Comparison of ENCODE assay signal across 17 mouse cellular contexts in the genomic region with DNA sequence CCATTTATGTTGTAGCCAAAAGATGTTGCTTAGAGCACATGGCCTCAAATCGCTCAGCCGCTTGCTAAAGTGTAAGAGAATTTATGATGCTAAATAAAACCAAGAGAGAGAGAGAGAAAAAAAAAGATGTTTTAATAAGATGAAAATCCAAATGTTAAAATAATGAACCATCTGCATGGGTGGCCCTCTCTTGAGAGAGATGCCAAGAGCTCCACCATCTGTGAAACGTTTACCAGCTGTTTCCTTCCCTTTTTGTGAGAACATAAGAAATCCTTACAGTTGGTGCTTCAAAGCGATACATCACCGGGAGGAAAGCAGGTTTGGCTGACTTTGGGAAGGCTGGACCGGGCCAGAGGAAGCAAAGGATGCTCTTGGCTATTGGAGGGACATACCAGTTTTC. TPM values are rescaled to one million over a fixed set of nuclear protein-coding genes. Genes with fewer than 3 reads are reported as not detected.
DNase-seq lines count a peak whose midpoint lies in the region; ATAC-seq and TF ChIP-seq lines count a peak whose summit lies in the region.
"Had no signal": no experiment of that assay in that cellular context is flagged by ENCODE, and none has a peak within 500 bp of the region (broad histone marks: within the 10 kb centered on the region; RNA-seq: fewer than 3 reads in every experiment).

No protein-coding gene starts in this region.

- no peaks in the 10 kb centered on the region for H3K27me3 ChIP-seq in midbrain, postnatal 0 days (ENCODE audit: insufficient read depth, low read length)
- no peaks in the 10 kb centered on the region for H3K27me3 ChIP-seq in midbrain, embryonic 16.5 days (ENCODE audit: control insufficient read depth, insufficient read depth, low read depth, low read length)
- no peaks in the 10 kb centered on the region for H3K27me3 ChIP-seq in thymus, adult 2 months (ENCODE audit: control insufficient read depth, insufficient read depth, low read length)
- H3K27me3 ChIP-seq in intestine, embryonic 15.5 days (replicated peaks): no peaks in the 10 kb centered on the region
- H3K27me3 ChIP-seq: limb, embryonic 15.5 days had no signal

- TF ChIP-seq POLR2A in thymus, adult 2 months (IDR thresholded peaks at IDR 0.05; ENCODE audit: control insufficient read depth, extremely low read depth, insufficient read depth, low read length, poor library complexity): no peak

- ATAC-seq in midbrain, postnatal 0 days (ENCODE audit: low FRiP score): no peak
- ATAC-seq in midbrain, embryonic 16.5 days: no peak
- ATAC-seq in intestine, embryonic 15.5 days: no peak

- no peak for TF ChIP-seq CTCF in midbrain, postnatal 0 days (IDR thresholded peaks at IDR 0.05)
- no peak for TF ChIP-seq CTCF in thymus, adult 2 months (IDR thresholded peaks at IDR 0.05; ENCODE audit: borderline replicate concordance, control insufficient read depth, extremely low read depth, insufficient read depth, low read length, poor library complexity)

- peaks cover 3% of the 10 kb centered on the region; the same call in 1 of the 2 replicates for H3K4me1 ChIP-seq in midbrain, postnatal 0 days (ENCODE audit: insufficient read depth, low read length)
- H3K4me1 ChIP-seq in midbrain, embryonic 16.5 days (ENCODE audit: control insufficient read depth, insufficient read depth, low read length): peaks cover 4% of the 10 kb centered on the region; the same call in 1 of the 2 replicates
- H3K4me1 ChIP-seq in thymus, adult 2 months (replicated peaks; ENCODE audit: control insufficient read depth, insufficient read depth, low read length): no peaks in the 10 kb centered on the region
- H3K4me1 ChIP-seq in intestine, embryonic 15.5 days (replicated peaks): 0 out of 2 replicates have a peak, but pooled peaks cover 3% of the 10 kb centered on the region
- H3K4me1 ChIP-seq: limb, embryonic 15.5 days had no signal

- no peak overlapping the region for H3K4me2 ChIP-seq in midbrain, postnatal 0 days (ENCODE audit: low read depth, low read length, poor library complexity, severe bottlenecking)
- H3K4me2 ChIP-seq in midbrain, embryonic 16.5 days (ENCODE audit: low read length): no peak overlapping the region
- H3K4me2 ChIP-seq in intestine, embryonic 15.5 days (replicated peaks): no peak overlapping the region
- H3K4me2 ChIP-seq: limb, embryonic 15.5 days had no signal

- no peak overlapping the region for H3K4me3 ChIP-seq in midbrain, postnatal 0 days (ENCODE audit: low read depth, low read length)
- no peak overlapping the region for H3K4me3 ChIP-seq in midbrain, embryonic 16.5 days (ENCODE audit: low read depth, low read length)
- no peak overlapping the region for H3K4me3 ChIP-seq in thymus, adult 2 months (ENCODE audit: control insufficient read depth, insufficient read depth, low read length)
- no peak overlapping the region for H3K4me3 ChIP-seq in intestine, embryonic 15.5 days (replicated peaks)
- H3K4me3 ChIP-seq: limb, embryonic 15.5 days; myocyte had no signal

- H3K9me3 ChIP-seq in midbrain, postnatal 0 days (ENCODE audit: low read length): no peaks in the 10 kb centered on the region
- H3K9me3 ChIP-seq in midbrain, embryonic 16.5 days (replicated peaks; ENCODE audit: control insufficient read depth, low read length, poor library complexity, severe bottlenecking): no peaks in the 10 kb centered on the region
- H3K9me3 ChIP-seq in intestine, embryonic 15.5 days: no peaks in the 10 kb centered on the region
- H3K9me3 ChIP-seq: limb, embryonic 15.5 days had no signal

- H3K27ac ChIP-seq in midbrain, postnatal 0 days (ENCODE audit: low read depth, low read length): no peak overlapping the region
- no peak overlapping the region for H3K27ac ChIP-seq in midbrain, embryonic 16.5 days (ENCODE audit: low read length)
- no peak overlapping the region for H3K27ac ChIP-seq in thymus, adult 2 months (ENCODE audit: control insufficient read depth, insufficient read depth, low read length)
- no peak overlapping the region for H3K27ac ChIP-seq in intestine, embryonic 15.5 days
- H3K27ac ChIP-seq: limb, embryonic 15.5 days; macrophage had no signal

- WGBS in midbrain, postnatal 0 days: 49% methylated on average over 6 of the region's 6 CpGs
- WGBS in midbrain, embryonic 16.5 days: 62% methylated on average over 6 of the region's 6 CpGs
- 14% methylated on average over 6 of the region's 6 CpGs for WGBS in thymus, adult 2 months
- WGBS in intestine, embryonic 15.5 days: 46% methylated on average over 6 of the region's 6 CpGs

- no peak overlapping the region for H3K9ac ChIP-seq in midbrain, postnatal 0 days (replicated peaks; ENCODE audit: low read length, poor library complexity, severe bottlenecking)
- no peak overlapping the region for H3K9ac ChIP-seq in midbrain, embryonic 16.5 days (ENCODE audit: low read depth, low read length)
- no peak overlapping the region for H3K9ac ChIP-seq in intestine, embryonic 15.5 days
- H3K9ac ChIP-seq: limb, embryonic 15.5 days had no signal

- DNase-seq in cerebellum, postnatal 10 days: peak; percentile 38 to 42
- no peak for DNase-seq in cerebellum, postnatal 25 days
- DNase-seq in midbrain, postnatal 0 days (ENCODE audit: low spot score): peak; percentile 51
- peak; percentile 60 for DNase-seq in left cerebral cortex, adult 11 months (ENCODE audit: low spot score)
- DNase-seq in right cerebral cortex, postnatal 36 days (ENCODE audit: low spot score in 2 of 2): peak; percentile 37 to 63
- DNase-seq in thymus, adult 2 months: no peak
- DNase-seq: cerebellum, postnatal 36 days had no signal

- no peaks in the 10 kb centered on the region for H3K36me3 ChIP-seq in midbrain, postnatal 0 days (ENCODE audit: insufficient read depth, low read length)
- no peaks in the 10 kb centered on the region for H3K36me3 ChIP-seq in midbrain, embryonic 16.5 days (ENCODE audit: control insufficient read depth, insufficient read depth, low read length)
- H3K36me3 ChIP-seq in thymus, adult 2 months (ENCODE audit: control insufficient read depth, insufficient read depth, low read length): no peaks in the 10 kb centered on the region
- no peaks in the 10 kb centered on the region for H3K36me3 ChIP-seq in intestine, embryonic 15.5 days
- H3K36me3 ChIP-seq: limb, embryonic 15.5 days had no signal

RNA-seq across cellular contexts. Expression of gene Gm11011, which starts 12.6 kb away (rescaled TPM):
- not detected in 2 replicates for total RNA-seq in midbrain, postnatal 0 days (2014; rRNA removed)
- not detected in 2 replicates for polyA plus RNA-seq in midbrain, postnatal 0 days (2015; fragmentation: Nextera tagmentation; extraction: Ambion mirVana)
- not detected in 2 replicates for polyA plus RNA-seq in midbrain, embryonic 16.5 days (2015; fragmentation: Nextera tagmentation; extraction: Ambion mirVana)
- polyA plus RNA-seq in thymus, adult 2 months (2012; rRNA removed): not detected in 2 replicates
- polyA plus RNA-seq in intestine, embryonic 15.5 days (2015; fragmentation: Nextera tagmentation; extraction: Ambion mirVana): not detected in 2 replicates
- total RNA-seq: adrenal gland, postnatal 4 days; gastrocnemius, postnatal 4 days; heart, postnatal 25 days had no signal
- polyA plus RNA-seq: kidney, embryonic 14.5 days; limb, embryonic 15.5 days; macrophage; myocyte; testis, adult 2 months had no signal

RNA-seq across cellular contexts. Expression of gene Tshz2, which starts 32.6 kb away (rescaled TPM):
- total RNA-seq in midbrain, postnatal 0 days (2014; rRNA removed): 37.2 and 40.8 TPM in 2 replicates
- 19.6 and 26.4 TPM in 2 replicates for polyA plus RNA-seq in midbrain, postnatal 0 days (2015; fragmentation: Nextera tagmentation; extraction: Ambion mirVana)
- polyA plus RNA-seq in midbrain, embryonic 16.5 days (2015; fragmentation: Nextera tagmentation; extraction: Ambion mirVana): 22.8 and 23.3 TPM in 2 replicates
- polyA plus RNA-seq in thymus, adult 2 months (2012; rRNA removed): 2.3 and 2.5 TPM in 2 replicates
- polyA plus RNA-seq in intestine, embryonic 15.5 days (2015; fragmentation: Nextera tagmentation; extraction: Ambion mirVana): 15.8 and 17.2 TPM in 2 replicates
- polyA plus RNA-seq: macrophage, myocyte had no signal

Comparison
In these comparisons a context has a peak if more than half of its experiments do, and no peak if none do; other contexts are left out.
1. DNase-seq: peak in cerebellum, postnatal 10 days (2 of 2), midbrain, postnatal 0 days (single experiment), left cerebral cortex, adult 11 months (single experiment) and right cerebral cortex, postnatal 36 days (2 of 2); none in cerebellum, postnatal 25 days (0 of 2) and thymus, adult 2 months (single experiment).